Mouse (Mus musculus) testis, adult 2 months (tissue): ENCODE measurements at regions not wholly inside any gene's neighbourhood (a gene's known extent, or its start where the extent isn't known, plus 50 kb on each side); places are given as distances from the start of the nearest gene placed in this dataset.

Experiments used
- CTCF ChIP-seq: fragments of 200-500 bp; IDR thresholded peaks from 2 replicates; pipeline ENCODE4 v1.5.1; 2012; ENCODE audit warnings: low read depth, mild to moderate bottlenecking, inconsistent platforms, low read length, moderate library complexity; ENCODE audit not compliant: control insufficient read depth, insufficient read depth, insufficient replicate concordance
- POLR2A ChIP-seq: fragments of 200-500 bp; IDR thresholded peaks from 2 replicates; pipeline ENCODE4 v1.6.1; 2012; ENCODE audit warnings: low read depth, mild to moderate bottlenecking, inconsistent platforms, low read length, moderate library complexity; ENCODE audit not compliant: control insufficient read depth

- TF ChIP-seq CTCF (no peak), POLR2A (no peak)
Measured at GRCm38 (mm10) chr1:76911472-76911871, 603.4 kb downstream of the Epha4 start.
